Mouse (Mus musculus) brain, embryonic 14.5 days (tissue): ENCODE results near the gene Gm49721.
"Not testable (repeated sequence)": the region's sequence is repeated elsewhere in the genome, so short reads cannot be mapped to it uniquely, and the experiment has no call there.

Source experiments
- CTCF ChIP-seq: fragments of 200-500 bp; IDR thresholded peaks from 2 replicates; pipeline ENCODE4 v1.5.1; 2012; ENCODE audit warnings: inconsistent platforms, mild to moderate bottlenecking, moderate library complexity, borderline replicate concordance; ENCODE audit not compliant: insufficient read depth, insufficient read length; ENCODE audit errors: extremely low read depth
- POLR2A ChIP-seq: fragments of 200-500 bp; IDR thresholded peaks from 2 replicates; pipeline ENCODE4 v1.6.1; 2012; ENCODE audit warnings: mild to moderate bottlenecking, inconsistent platforms, borderline replicate concordance; ENCODE audit not compliant: poor library complexity, insufficient read depth, insufficient read length, severe bottlenecking; ENCODE audit errors: extremely low read depth

GRCm38 (mm10) chr17:6942560-6942959 is 36.1 kb upstream of the Gm49721 start:
- TF ChIP-seq CTCF, POLR2A: not testable (repeated sequence)
